Mouse (Mus musculus) ES-Bruce4 (cell line): ENCODE results near the gene Myo3b.

Source experiments
- CTCF ChIP-seq: IDR thresholded peaks from one replicate; pipeline ENCODE4 v1.8.1; 2011; ENCODE audit warnings: low read depth, low read length
- POLR2A ChIP-seq: IDR thresholded peaks from one replicate; pipeline ENCODE4 v1.8.1; 2011; ENCODE audit warnings: low read length; ENCODE audit not compliant: insufficient read depth

DNA sequence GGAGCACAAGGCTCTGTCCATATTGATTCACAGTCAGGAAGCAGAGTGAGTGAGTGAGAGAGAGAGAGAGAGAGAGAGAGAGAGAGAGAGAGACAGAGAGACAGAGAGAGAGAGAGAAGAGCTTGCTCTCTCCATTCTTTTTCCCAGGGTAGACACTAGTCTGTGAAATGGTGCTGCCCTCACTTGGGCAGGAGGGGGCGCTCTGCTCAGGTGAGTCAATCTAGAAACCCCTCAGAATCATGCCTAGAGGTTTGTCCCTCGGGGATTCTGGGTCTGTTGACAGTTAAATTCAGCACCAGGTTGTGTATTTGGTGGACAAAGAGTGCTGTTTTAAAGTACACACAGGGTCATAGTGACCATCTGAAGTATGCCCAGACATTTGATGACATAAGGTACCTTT, 48.3 kb upstream of the Myo3b start:
- TF ChIP-seq POLR2A (no peak), CTCF (peak; percentile 71)
